Mouse (Mus musculus) myocyte (in vitro differentiated cells): ENCODE measurements around the gene Tinag. TPM values are rescaled to one million over a fixed set of nuclear protein-coding genes. Genes with fewer than 3 reads are reported as not detected.
"Not testable (repeated sequence)": the region's sequence is repeated elsewhere in the genome, so short reads cannot be mapped to it uniquely, and the experiment has no call there.

ENCODE experiments used
- H3K27me3 ChIP-seq: one replicate; pipeline ENCODE4 v1.6.1; 2011; ENCODE audit not compliant: control insufficient read depth, insufficient read depth, insufficient read length
- H3K36me3 ChIP-seq: one replicate; pipeline ENCODE4 v1.6.1; 2011; ENCODE audit not compliant: control insufficient read depth, insufficient read depth
- H3K4me2 ChIP-seq: one replicate; pipeline ENCODE4 v1.6.1; 2011; ENCODE audit warnings: low read depth, control low read depth
- H3K4me3 ChIP-seq: one replicate; pipeline ENCODE4 v1.5.1; 2011; ENCODE audit warnings: mild to moderate bottlenecking, control low read depth, moderate library complexity
- H3K79me2 ChIP-seq: one replicate; pipeline ENCODE4 v1.6.1; 2011; ENCODE audit not compliant: control insufficient read depth, insufficient read depth
- H3ac ChIP-seq: one replicate; pipeline ENCODE4 v1.6.1; 2011; ENCODE audit not compliant: control insufficient read depth, insufficient read length
- CEBPB ChIP-seq: IDR thresholded peaks from 2 replicates; pipeline ENCODE4 v1.6.1; 2011; ENCODE audit warnings: mild to moderate bottlenecking, moderate library complexity; ENCODE audit not compliant: poor library complexity, insufficient read depth, severe bottlenecking
- E2F4 ChIP-seq: IDR thresholded peaks from one replicate; pipeline ENCODE4 v1.6.1; 2011; ENCODE audit warnings: mild to moderate bottlenecking, control low read depth, moderate library complexity; ENCODE audit not compliant: insufficient read depth
- MAX ChIP-seq: IDR thresholded peaks from one replicate; pipeline ENCODE4 v1.6.1; 2011; ENCODE audit warnings: low read depth, mild to moderate bottlenecking, control low read depth
- MYOD1 ChIP-seq, 3 experiments: IDR thresholded peaks; one replicate each; pipeline ENCODE4 v1.6.1; 2011; ENCODE audit warnings: control low read depth in 2 of 3, low read depth in 2 of 3, mild to moderate bottlenecking in 2 of 3, moderate library complexity in 1 of 3; ENCODE audit not compliant: insufficient read length in 2 of 3, control insufficient read depth in 1 of 3
- MYOG ChIP-seq, 3 experiments: IDR thresholded peaks; one replicate each; pipeline ENCODE4 v1.6.1; 2011; ENCODE audit warnings: control low read depth in 2 of 3, low read depth in 2 of 3, mild to moderate bottlenecking in 2 of 3; ENCODE audit not compliant: insufficient read length in 2 of 3, control insufficient read depth in 1 of 3, insufficient read depth in 1 of 3
- POLR2A ChIP-seq: IDR thresholded peaks from one replicate; pipeline ENCODE4 v1.6.1; 2011; ENCODE audit warnings: low read depth, mild to moderate bottlenecking, control low read depth, moderate library complexity; ENCODE audit not compliant: insufficient read length
- POLR2AphosphoS2 ChIP-seq: IDR thresholded peaks from one replicate; pipeline ENCODE4 v1.6.1; 2011; ENCODE audit warnings: low read depth, control low read depth; ENCODE audit not compliant: insufficient read length
- REST ChIP-seq: IDR thresholded peaks from one replicate; pipeline ENCODE4 v1.6.1; 2011; ENCODE audit warnings: mild to moderate bottlenecking, control low read depth, moderate library complexity; ENCODE audit not compliant: insufficient read depth, insufficient read length
- SRF ChIP-seq: IDR thresholded peaks from one replicate; pipeline ENCODE4 v1.6.1; 2011; ENCODE audit warnings: low read depth; ENCODE audit not compliant: control insufficient read depth, insufficient read length
- TCF12 ChIP-seq: IDR thresholded peaks from one replicate; pipeline ENCODE4 v1.6.1; 2011; ENCODE audit warnings: mild to moderate bottlenecking, control low read depth; ENCODE audit not compliant: poor library complexity, insufficient read depth, severe bottlenecking
- TCF3 ChIP-seq: IDR thresholded peaks from one replicate; pipeline ENCODE4 v1.6.1; 2011; ENCODE audit warnings: low read depth, control low read depth; ENCODE audit not compliant: insufficient read length
- USF1 ChIP-seq: IDR thresholded peaks from one replicate; pipeline ENCODE4 v1.6.1; 2011; ENCODE audit warnings: low read depth, mild to moderate bottlenecking, control low read depth, moderate library complexity
- polyA plus RNA-seq: library from polyadenylated mRNA; unstranded; fragments of >200 nt; fragmentation: generic; extraction: Trizol; gene quantifications from one replicate; pipeline ENCODE4 v1.2.1, GENCODE M21; 2012; ENCODE audit warnings: missing spikeins

The Tinag gene
- not detected for polyA plus RNA-seq

- Histone ChIP-seq H3K4me2 (no peak within 1 kb of the TSS), H3K27me3 (no peaks in the 10 kb centered on the region), H3K36me3 (no peaks in the 10 kb centered on the region), H3K79me2 (no peaks in the 10 kb centered on the region), H3ac (no peak within 1 kb of the TSS), H3K4me3 (no peak within 1 kb of the TSS)
- TF ChIP-seq TCF12 (no peak), TCF3 (no peak), REST (no peak), MYOD1 (IDR thresholded peaks at IDR 0.05; ENCODE audit: control insufficient read depth in 1 of 3, insufficient read length in 2 of 3, low read depth in 2 of 3) (no peak), MAX (no peak), CEBPB (no peak), POLR2A (no peak), USF1 (no peak), MYOG (IDR thresholded peaks at IDR 0.05; ENCODE audit: control insufficient read depth in 1 of 3, insufficient read depth in 1 of 3, insufficient read length in 2 of 3, low read depth in 2 of 3) (no peak), POLR2AphosphoS2 (no peak), E2F4 (no peak), SRF (no peak)
Measured at GRCm38 (mm10) chr9:77045585-77045984, at the start of gene Tinag. Gene Tinag, minus strand, starts transcription at chr9:77045794.

GRCm38 (mm10) chr9:77083221-77083620 is 37.6 kb upstream of the Tinag start:
- H3K36me3 ChIP-seq, H3K79me2 ChIP-seq, H3ac ChIP-seq, H3K4me2 ChIP-seq, H3K4me3 ChIP-seq, H3K27me3 ChIP-seq: not testable (repeated sequence)

- Histone ChIP-seq H3K27me3 (no peaks in the 10 kb centered on the region), H3K79me2 (no peaks in the 10 kb centered on the region), H3K4me2 (no peak overlapping the region), H3K4me3 (no peak overlapping the region), H3K36me3 (no peaks in the 10 kb centered on the region), H3ac (no peak overlapping the region)
- no peak for TF ChIP-seq E2F4
- TF ChIP-seq MYOD1 (IDR thresholded peaks at IDR 0.05; ENCODE audit: control insufficient read depth in 1 of 3, insufficient read length in 2 of 3, low read depth in 2 of 3), result no peak
- no peak for TF ChIP-seq CEBPB
- TF ChIP-seq POLR2A, result no peak
- TF ChIP-seq MAX, result no peak
- TF ChIP-seq POLR2AphosphoS2, result no peak
- no peak for TF ChIP-seq TCF12
- TF ChIP-seq USF1, result no peak
- no peak for TF ChIP-seq TCF3
- TF ChIP-seq REST, result no peak
- TF ChIP-seq MYOG (IDR thresholded peaks at IDR 0.05; ENCODE audit: control insufficient read depth in 1 of 3, insufficient read depth in 1 of 3, insufficient read length in 2 of 3, low read depth in 2 of 3), result no peak
- no peak for TF ChIP-seq SRF
Measured at GRCm38 (mm10) chr9:77071676-77072075, 26.1 kb upstream of the Tinag start.

- Histone ChIP-seq H3K79me2 (no peaks in the 10 kb centered on the region), H3K4me3 (no peak overlapping the region), H3K36me3 (no peaks in the 10 kb centered on the region), H3K27me3 (no peaks in the 10 kb centered on the region), H3ac (no peak overlapping the region), H3K4me2 (no peak overlapping the region)
- no peak for TF ChIP-seq CEBPB
- TF ChIP-seq MYOG (IDR thresholded peaks at IDR 0.05; ENCODE audit: control insufficient read depth in 1 of 3, insufficient read depth in 1 of 3, insufficient read length in 2 of 3, low read depth in 2 of 3), result no peak
Measured at GRCm38 (mm10) chr9:77056611-77057010, 11.0 kb upstream of the Tinag start.

GRCm38 (mm10) chr9:77054426-77055193 is 9.0 kb upstream of the Tinag start:
- no peak for TF ChIP-seq TCF3
- TF ChIP-seq POLR2AphosphoS2, result no peak
- TF ChIP-seq REST, result no peak
- TF ChIP-seq E2F4, result no peak
- no peak for TF ChIP-seq CEBPB
- TF ChIP-seq TCF12, result no peak
- TF ChIP-seq POLR2A, result no peak
- TF ChIP-seq USF1, result no peak
- TF ChIP-seq MAX, result no peak
- TF ChIP-seq MYOD1 (IDR thresholded peaks at IDR 0.05; ENCODE audit: control insufficient read depth in 1 of 3, insufficient read length in 2 of 3, low read depth in 2 of 3), result no peak
- TF ChIP-seq MYOG (IDR thresholded peaks at IDR 0.05; ENCODE audit: control insufficient read depth in 1 of 3, insufficient read depth in 1 of 3, insufficient read length in 2 of 3, low read depth in 2 of 3), result no peak
- no peak for TF ChIP-seq SRF
- H3K27me3 ChIP-seq, result no peaks in the 10 kb centered on the region

More at GRCm38 (mm10) chr9:77054426-77055193, 9.0 kb upstream of the Tinag start:
- Histone ChIP-seq H3ac (no peak overlapping the region), H3K4me3 (no peak overlapping the region), H3K79me2 (no peaks in the 10 kb centered on the region), H3K36me3 (no peaks in the 10 kb centered on the region), H3K4me2 (no peak overlapping the region)
